Mouse (Mus musculus) liver, adult 2 months (tissue): ENCODE results near the gene Mtif2. TPM values are rescaled to one million over a fixed set of nuclear protein-coding genes. Genes with fewer than 3 reads are reported as not detected.

Experiments
- DNase-seq: peaks from one replicate; pipeline ENCODE4 v3.0.0-alpha.2; 2011; ENCODE audit warnings: low read depth, low spot score; ENCODE audit errors: extremely low read depth
- H3K27ac ChIP-seq: fragments of 200-500 bp; replicated peaks from 2 replicates; pipeline ENCODE4 v1.5.1; 2012; ENCODE audit warnings: low read depth, mild to moderate bottlenecking, control low read depth, inconsistent platforms, low read length; ENCODE audit not compliant: insufficient read depth
- H3K27me3 ChIP-seq: fragments of 200-500 bp; 2 replicates; pipeline ENCODE4 v1.6.1; 2012; ENCODE audit warnings: mild to moderate bottlenecking, moderate library complexity, low read length, inconsistent platforms; ENCODE audit not compliant: control insufficient read depth, insufficient read depth
- H3K36me3 ChIP-seq: fragments of 200-500 bp; 2 replicates; pipeline ENCODE4 v1.6.1; 2012; ENCODE audit warnings: low read length, inconsistent platforms; ENCODE audit not compliant: control insufficient read depth, insufficient read depth
- H3K4me1 ChIP-seq: fragments of 200-500 bp; 2 replicates; pipeline ENCODE4 v1.6.1; 2011; ENCODE audit warnings: low read length; ENCODE audit not compliant: control insufficient read depth, insufficient read depth
- H3K4me3 ChIP-seq: fragments of 200-500 bp; 2 replicates; pipeline ENCODE4 v1.5.1; 2011; ENCODE audit warnings: low read depth, mild to moderate bottlenecking, control low read depth, low read length, moderate library complexity; ENCODE audit not compliant: insufficient read depth
- H3K79me2 ChIP-seq: fragments of 200-500 bp; 2 replicates; pipeline ENCODE4 v1.6.1; 2012; ENCODE audit warnings: inconsistent platforms, mild to moderate bottlenecking, low read length, moderate library complexity; ENCODE audit not compliant: control insufficient read depth, insufficient read depth
- H3K9ac ChIP-seq: fragments of 200-500 bp; 2 replicates; pipeline ENCODE4 v1.6.1; 2012; ENCODE audit warnings: low read depth, mild to moderate bottlenecking, control low read depth, inconsistent platforms, low read length
- CTCF ChIP-seq: fragments of 200-500 bp; IDR thresholded peaks from 2 replicates; pipeline ENCODE4 v1.5.1; 2011; ENCODE audit warnings: low read depth, low read length, control low read depth
- POLR2A ChIP-seq: fragments of 200-500 bp; IDR thresholded peaks from 2 replicates; pipeline ENCODE4 v1.6.1; 2011; ENCODE audit warnings: low read length, control low read depth; ENCODE audit not compliant: insufficient read depth; ENCODE audit errors: extremely low read depth
- WGBS: fragments of 180-500 bp; shearing (Covaris S2); methylation state at CpG from one replicate; pipeline ENCODE4 v1.1.7; 2018; 5-methylcytosine and 5-hydroxymethylcytosine counted together
- polyA plus RNA-seq: library from polyadenylated mRNA; depleted of rRNA; stranded (reverse); fragments of >200 nt; gene quantifications from 2 replicates; pipeline ENCODE4 v1.2.3, GENCODE M21; 2012
- total RNA-seq: library from RNA; depleted of rRNA; stranded (reverse); fragments of >200 nt; gene quantifications from 2 replicates; pipeline ENCODE4 v1.2.3, GENCODE M21; 2014

Mtif2 gene
- total and polyA plus RNA-seq, 2 experiments = 8.3 to 26.2 TPM

- TF ChIP-seq CTCF (no peak), POLR2A (no peak)
- Histone ChIP-seq H3K9ac (peak overlapping the region; percentile 41), H3K4me3 (peak overlapping the region; percentile 44), H3K4me1 (peaks cover 10% of the 10 kb centered on the region; the same call in 1 of the 2 replicates), H3K27me3 (no peaks in the 10 kb centered on the region), H3K27ac (peak overlapping the region; percentile 28; the same call in 1 of the 2 replicates), H3K79me2 (peaks cover 5% of the 10 kb centered on the region; the same call in 1 of the 2 replicates), H3K36me3 (peaks cover 23% of the 10 kb centered on the region)
- WGBS = 21% methylated on average over 23 of the region's 23 CpGs
- no peak for DNase-seq
These were observed 22.6 kb downstream of the Mtif2 start for GRCm38 (mm10) chr11:29548504-29549424.

GRCm38 (mm10) chr11:29549425-29549778, 23.2 kb downstream of the Mtif2 start:
- Histone ChIP-seq H3K27me3 (no peaks in the 10 kb centered on the region), H3K27ac (no peak overlapping the region), H3K4me3 (no peak overlapping the region), H3K79me2 (peaks cover 5% of the 10 kb centered on the region; the same call in 1 of the 2 replicates), H3K36me3 (peaks cover 16% of the 10 kb centered on the region), H3K9ac (no peak overlapping the region), H3K4me1 (peaks cover 10% of the 10 kb centered on the region; the same call in 1 of the 2 replicates)
- TF ChIP-seq POLR2A = no peak
- TF ChIP-seq CTCF = no peak
- peak; percentile 40 for DNase-seq
- WGBS = 9% methylated on average over 1 of the region's 1 CpGs

GRCm38 (mm10) chr11:29560452-29560851, 34.2 kb downstream of the Mtif2 start:
- no peaks in the 10 kb centered on the region for H3K4me1 ChIP-seq
- no peak overlapping the region for H3K27ac ChIP-seq
- WGBS = 87% methylated on average over 9 of the region's 9 CpGs
- H3K9ac ChIP-seq = no peak overlapping the region
- no peak for DNase-seq
- H3K4me3 ChIP-seq = no peak overlapping the region
- no peaks in the 10 kb centered on the region for H3K27me3 ChIP-seq
- H3K36me3 ChIP-seq = no peaks in the 10 kb centered on the region
- TF ChIP-seq CTCF (no peak), POLR2A (no peak)
- H3K79me2 ChIP-seq = no peaks in the 10 kb centered on the region

GRCm38 (mm10) chr11:29560990-29561389, 34.8 kb downstream of the Mtif2 start:
- no peaks in the 10 kb centered on the region for H3K36me3 ChIP-seq
- H3K27ac ChIP-seq = no peak overlapping the region
- DNase-seq = no peak
- no peak overlapping the region for H3K4me3 ChIP-seq
- no peak for TF ChIP-seq CTCF
- TF ChIP-seq POLR2A = no peak
- no peaks in the 10 kb centered on the region for H3K79me2 ChIP-seq
- 90% methylated on average over 3 of the region's 3 CpGs for WGBS
- H3K4me1 ChIP-seq = no peaks in the 10 kb centered on the region
- H3K9ac ChIP-seq = no peak overlapping the region
- no peaks in the 10 kb centered on the region for H3K27me3 ChIP-seq

- Histone ChIP-seq H3K4me1 (no peaks in the 10 kb centered on the region), H3K9ac (no peak overlapping the region), H3K4me3 (no peak overlapping the region), H3K27ac (no peak overlapping the region), H3K27me3 (no peaks in the 10 kb centered on the region), H3K79me2 (no peaks in the 10 kb centered on the region), H3K36me3 (no peaks in the 10 kb centered on the region)
- no peak for DNase-seq
- TF ChIP-seq CTCF = no peak
- TF ChIP-seq POLR2A = no peak
- WGBS = 92% methylated on average over 2 of the region's 2 CpGs
These were observed 37.2 kb downstream of the Mtif2 start for GRCm38 (mm10) chr11:29563406-29563805.

- WGBS = 57% methylated on average over 3 of the region's 3 CpGs
- H3K27me3 ChIP-seq = no peaks in the 10 kb centered on the region
- no peaks in the 10 kb centered on the region; the same call in 1 of the 2 replicates for H3K4me1 ChIP-seq
- no peak for DNase-seq
- no peak overlapping the region for H3K9ac ChIP-seq
- TF ChIP-seq CTCF (no peak), POLR2A (no peak)
- no peaks in the 10 kb centered on the region for H3K79me2 ChIP-seq
- no peak overlapping the region for H3K27ac ChIP-seq
- H3K4me3 ChIP-seq = no peak overlapping the region
- no peaks in the 10 kb centered on the region for H3K36me3 ChIP-seq
These were observed 45.3 kb downstream of the Mtif2 start for GRCm38 (mm10) chr11:29571536-29571935.
